Mouse (Mus musculus) erythroblast, adult 5-6 weeks (primary cell): Measurements from ENCODE around the gene Mcf2l. TPM values are rescaled to one million over a fixed set of nuclear protein-coding genes. Genes with fewer than 3 reads are reported as not detected.

ENCODE experiments used
- ATAC-seq: replicated peaks from 2 replicates; pipeline ENCODE4 v1.8.0; 2016; ENCODE audit warnings: moderate number of reproducible peaks, mild to moderate bottlenecking, moderate TSS enrichment, inconsistent platforms; ENCODE audit not compliant: poor library complexity, low FRiP score, severe bottlenecking
- total RNA-seq, 2 experiments: library from RNA; stranded (forward) in 1 of 2; stranded (reverse) in 1 of 2; fragments of 150-400 nt in 1 of 2; fragments of 200-764, 138-1000 nt in 1 of 2; gene quantifications; 2 replicates each; pipeline versions ENCODE4 v1.2.3 to v1.2.4; 2015 to 2017; ENCODE audit warnings: low replicate concordance in 2 of 2

The Mcf2l gene
- total RNA-seq, 2 experiments from 2014 or later, result 2.0 to 3.1 TPM

DNA sequence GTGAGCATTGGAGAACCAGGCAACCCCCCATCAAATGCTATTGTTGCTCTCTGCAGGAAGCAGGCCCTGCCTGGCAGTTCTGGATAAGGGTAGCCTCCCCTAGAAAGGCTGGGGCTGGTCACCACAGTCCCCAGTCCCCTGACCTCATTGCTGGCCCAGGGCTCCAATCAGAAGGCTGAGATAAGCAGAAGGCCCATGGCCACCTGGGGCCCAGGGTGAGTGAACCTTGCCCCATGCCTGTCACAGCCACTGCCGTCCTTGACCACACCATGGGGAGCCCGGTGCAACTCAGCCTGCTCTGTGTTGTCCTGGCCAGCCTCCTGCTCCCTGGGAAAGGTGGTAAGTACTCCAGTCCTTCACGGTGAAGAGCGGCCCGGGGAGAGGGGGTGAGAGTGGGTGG, 164.0 kb downstream of the Mcf2l start:
- ATAC-seq, result no peak

DNA sequence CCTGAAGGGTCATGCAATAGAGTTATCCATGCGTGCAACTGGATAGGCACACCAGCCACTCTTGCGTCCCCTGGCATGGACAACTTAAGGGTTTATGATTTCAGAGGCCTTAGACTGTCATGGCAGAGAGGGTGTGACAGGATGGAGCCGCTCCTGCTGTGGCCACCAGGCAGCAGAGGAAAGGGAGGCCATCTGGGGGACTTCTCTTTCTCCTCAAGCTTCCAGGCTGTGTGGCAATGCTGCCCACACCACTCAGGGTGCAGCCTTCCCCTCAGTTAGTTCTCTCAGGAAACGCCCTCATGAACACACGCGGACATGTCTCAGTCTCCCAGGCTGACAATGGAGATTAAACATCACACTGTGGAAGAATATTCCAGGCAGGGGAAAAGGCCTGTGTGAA, 165.4 kb downstream of the Mcf2l start:
- no peak for ATAC-seq

DNA sequence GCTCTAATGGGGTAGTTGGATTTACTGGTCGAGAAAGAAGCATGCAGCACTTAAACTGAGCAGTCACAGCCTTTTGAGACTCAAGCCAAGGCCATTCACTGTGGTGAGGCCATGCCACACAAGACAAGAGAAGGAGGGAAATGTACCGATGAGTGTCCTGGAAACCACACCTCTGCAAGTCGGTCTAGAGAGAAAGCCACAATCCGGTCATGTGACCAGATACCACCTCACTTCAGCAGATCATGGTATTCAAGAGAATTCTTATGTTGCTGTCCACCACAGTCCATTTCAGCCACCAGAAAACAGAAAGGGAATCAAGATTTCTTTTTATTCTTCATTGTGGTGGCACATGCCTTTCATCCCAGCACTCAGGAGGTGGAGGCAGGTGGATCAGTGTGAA, 167.9 kb downstream of the Mcf2l start:
- no peak for ATAC-seq

DNA sequence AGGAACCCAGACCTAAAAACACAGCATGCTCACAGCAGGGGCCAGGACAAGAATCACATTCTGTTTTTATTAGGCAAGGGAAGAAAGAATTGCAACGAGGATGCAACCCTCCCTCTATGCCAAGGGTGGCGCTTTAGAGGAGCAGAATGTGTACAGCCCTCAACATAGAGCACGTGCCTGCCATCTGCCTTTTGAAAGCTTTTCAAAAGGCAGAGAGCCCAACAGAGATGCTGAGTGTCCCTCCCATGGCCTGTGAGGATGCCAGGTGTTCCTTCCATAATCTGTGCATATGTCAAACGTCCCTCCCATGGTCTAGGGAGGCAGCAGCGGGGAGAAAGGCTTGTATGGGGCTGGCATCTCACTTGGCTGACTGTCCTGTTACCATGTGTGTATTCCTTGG, 174.0 kb downstream of the Mcf2l start:
- ATAC-seq, result no peak

DNA sequence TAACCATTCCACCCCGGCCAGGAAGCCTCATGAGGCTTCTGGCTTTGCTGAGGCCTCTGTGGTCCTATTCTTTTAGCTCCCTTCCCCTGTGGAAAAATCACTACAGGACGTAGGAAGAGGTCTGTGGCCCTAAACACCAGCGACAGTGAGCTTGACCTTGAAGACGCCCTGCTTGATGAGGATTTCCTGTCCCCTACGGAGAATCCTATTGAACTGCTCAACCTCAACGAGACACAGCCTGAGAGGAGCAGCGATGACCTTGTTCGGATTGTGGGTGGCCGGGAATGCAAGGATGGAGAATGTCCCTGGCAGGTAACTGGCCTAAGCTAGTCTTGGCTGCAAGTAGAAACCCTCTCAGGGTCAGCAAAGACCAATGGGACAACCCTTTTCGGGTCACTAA, 176.9 kb downstream of the Mcf2l start:
- ATAC-seq, result no peak

DNA sequence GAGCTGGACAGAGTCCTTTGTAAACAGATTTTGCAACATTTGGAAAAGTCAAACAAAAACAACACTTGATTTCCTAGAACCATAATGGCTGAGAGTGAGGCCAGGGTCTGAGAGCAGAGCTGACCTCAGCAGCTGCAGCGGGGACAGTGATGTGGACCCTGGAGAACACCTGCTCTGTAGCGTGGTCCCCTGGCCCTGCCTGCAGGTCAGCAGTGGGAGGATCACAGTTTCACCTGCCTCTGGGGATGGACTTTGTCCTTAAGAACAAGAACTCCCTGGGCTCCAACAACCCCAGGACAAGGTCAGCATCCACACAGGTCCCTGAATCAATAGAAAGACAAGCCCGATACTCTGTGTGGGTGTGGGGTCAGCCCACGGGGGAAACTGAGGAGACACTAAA, 183.7 kb downstream of the Mcf2l start:
- ATAC-seq, result no peak

DNA sequence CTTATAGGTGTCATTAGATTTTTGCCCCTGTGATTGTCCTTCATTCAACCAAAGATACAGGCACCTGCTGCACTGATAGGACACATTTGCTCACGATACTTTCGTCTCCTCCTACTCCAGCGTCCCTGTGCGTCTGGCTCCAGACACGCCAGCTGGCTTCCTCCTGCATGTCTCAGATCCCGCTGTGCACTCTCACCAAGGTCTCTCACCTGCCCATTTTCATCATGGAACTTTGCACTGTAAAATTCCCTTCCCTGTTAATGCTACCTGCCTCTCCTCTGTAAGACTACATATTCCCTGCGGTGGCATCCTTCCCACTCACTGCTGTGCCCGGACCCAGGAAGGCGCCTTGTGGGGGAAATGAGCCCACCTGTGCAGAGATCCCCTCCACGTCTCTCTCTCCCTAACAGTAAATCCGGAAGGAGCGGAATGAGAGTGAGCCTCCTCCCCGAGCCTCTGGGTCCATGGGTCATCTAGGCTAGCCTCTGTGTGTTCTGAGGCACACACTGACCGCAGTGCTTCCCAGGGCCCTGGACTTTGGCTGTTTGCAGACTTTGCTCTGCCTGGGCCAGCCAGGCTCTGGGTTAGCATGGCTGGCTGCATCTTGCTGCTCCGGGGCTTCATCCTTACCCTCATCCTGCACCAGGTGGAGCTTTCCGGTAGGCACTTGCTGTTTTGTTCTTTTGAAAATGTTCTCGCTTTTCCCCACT, 187.0 kb downstream of the Mcf2l start, which contains the start of gene Proz:
TSS of gene Proz (plus strand) at position 474 of the 710 bp plus-strand sequence.
- no peak for ATAC-seq

DNA sequence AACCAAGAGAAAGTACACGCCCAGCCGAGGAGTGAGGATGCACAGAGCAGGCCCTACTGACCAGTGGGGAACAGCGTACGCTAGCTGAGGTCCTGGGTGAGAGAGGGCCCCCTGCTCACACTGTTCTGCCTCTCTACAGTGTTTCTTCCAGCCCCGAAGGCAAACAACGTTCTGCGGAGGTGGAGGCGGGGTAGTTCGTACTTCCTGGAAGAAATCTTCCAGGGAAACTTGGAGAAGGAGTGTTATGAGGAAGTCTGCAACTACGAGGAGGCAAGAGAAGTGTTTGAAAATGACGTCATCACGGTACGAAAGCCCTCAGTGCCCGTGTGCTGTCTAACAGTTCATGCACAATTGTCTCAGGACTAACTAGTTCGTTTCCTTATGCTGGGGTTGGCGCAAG, 189.5 kb downstream of the Mcf2l start:
- ATAC-seq, result no peak

Other genes starting within 250 kb of the Mcf2l start
- 21.9 and 25.3 TPM in 2 replicates for gene Tubgcp3, start 201.6 kb upstream of the Mcf2l start, total RNA-seq (2015; ENCODE audit: low replicate concordance)
- 24.0 and 27.0 TPM in 2 replicates for gene Tubgcp3, start 201.6 kb upstream of the Mcf2l start, total RNA-seq (2017; ENCODE audit: low replicate concordance)
- 7.7 and 9.4 TPM in 2 replicates for gene Atp11a, start 116.8 kb upstream of the Mcf2l start, total RNA-seq (2015; ENCODE audit: low replicate concordance)
- gene Atp11a, start 116.8 kb upstream of the Mcf2l start, total RNA-seq (2017; ENCODE audit: low replicate concordance), result 8.3 and 15.2 TPM in 2 replicates
- not detected in 2 replicates for gene F7, start 152.2 kb downstream of the Mcf2l start, total RNA-seq (2015; ENCODE audit: low replicate concordance)
- not detected in 2 replicates for gene F7, start 152.2 kb downstream of the Mcf2l start, total RNA-seq (2017; ENCODE audit: low replicate concordance)
- 0.77 and 17.6 TPM in 2 replicates for gene F10, start 163.5 kb downstream of the Mcf2l start, total RNA-seq (2015; ENCODE audit: low replicate concordance)
- 15.5 and 20.8 TPM in 2 replicates for gene F10, start 163.5 kb downstream of the Mcf2l start, total RNA-seq (2017; ENCODE audit: low replicate concordance)
- not detected in 2 replicates for gene Proz, start 187.1 kb downstream of the Mcf2l start, total RNA-seq (2015; ENCODE audit: low replicate concordance)
- gene Proz, start 187.1 kb downstream of the Mcf2l start, total RNA-seq (2017; ENCODE audit: low replicate concordance), result not detected in 2 replicates
- gene Pcid2, start 231.7 kb downstream of the Mcf2l start, total RNA-seq (2015; ENCODE audit: low replicate concordance), result 7.5 and 8.6 TPM in 2 replicates
- gene Pcid2, start 231.7 kb downstream of the Mcf2l start, total RNA-seq (2017; ENCODE audit: low replicate concordance), result 7.8 and 12.1 TPM in 2 replicates
- 390 and 405 TPM in 2 replicates for gene Cul4a, start 231.8 kb downstream of the Mcf2l start, total RNA-seq (2015; ENCODE audit: low replicate concordance)
- gene Cul4a, start 231.8 kb downstream of the Mcf2l start, total RNA-seq (2017; ENCODE audit: low replicate concordance), result 552 and 664 TPM in 2 replicates